Mouse (Mus musculus) right cerebral cortex, adult 2 months (tissue): ENCODE measurements around the gene Gm17651.

ENCODE experiments used
- DNase-seq, 2 experiments: peaks; one replicate each; pipeline ENCODE4 v3.0.0; 2021 to 2022; ENCODE audit warnings: low spot score in 2 of 2

The Gm17651 gene

GRCm38 (mm10) chr3:97629941-97630340 lies 44.6 kb downstream of the Gm17651 start:
- DNase-seq, result no peak

GRCm38 (mm10) chr3:97628391-97629001 lies 46.0 kb downstream of the Gm17651 start, which contains the start of gene Fmo5:
Gene Fmo5, plus strand, starts transcription at chr3:97628804.
- no peak for DNase-seq

- no peak for DNase-seq
These were observed 46.6 kb downstream of the Gm17651 start for GRCm38 (mm10) chr3:97627893-97628292.

GRCm38 (mm10) chr3:97624611-97625010 lies 49.9 kb downstream of the Gm17651 start:
- no peak for DNase-seq
